In the genomic region with DNA sequence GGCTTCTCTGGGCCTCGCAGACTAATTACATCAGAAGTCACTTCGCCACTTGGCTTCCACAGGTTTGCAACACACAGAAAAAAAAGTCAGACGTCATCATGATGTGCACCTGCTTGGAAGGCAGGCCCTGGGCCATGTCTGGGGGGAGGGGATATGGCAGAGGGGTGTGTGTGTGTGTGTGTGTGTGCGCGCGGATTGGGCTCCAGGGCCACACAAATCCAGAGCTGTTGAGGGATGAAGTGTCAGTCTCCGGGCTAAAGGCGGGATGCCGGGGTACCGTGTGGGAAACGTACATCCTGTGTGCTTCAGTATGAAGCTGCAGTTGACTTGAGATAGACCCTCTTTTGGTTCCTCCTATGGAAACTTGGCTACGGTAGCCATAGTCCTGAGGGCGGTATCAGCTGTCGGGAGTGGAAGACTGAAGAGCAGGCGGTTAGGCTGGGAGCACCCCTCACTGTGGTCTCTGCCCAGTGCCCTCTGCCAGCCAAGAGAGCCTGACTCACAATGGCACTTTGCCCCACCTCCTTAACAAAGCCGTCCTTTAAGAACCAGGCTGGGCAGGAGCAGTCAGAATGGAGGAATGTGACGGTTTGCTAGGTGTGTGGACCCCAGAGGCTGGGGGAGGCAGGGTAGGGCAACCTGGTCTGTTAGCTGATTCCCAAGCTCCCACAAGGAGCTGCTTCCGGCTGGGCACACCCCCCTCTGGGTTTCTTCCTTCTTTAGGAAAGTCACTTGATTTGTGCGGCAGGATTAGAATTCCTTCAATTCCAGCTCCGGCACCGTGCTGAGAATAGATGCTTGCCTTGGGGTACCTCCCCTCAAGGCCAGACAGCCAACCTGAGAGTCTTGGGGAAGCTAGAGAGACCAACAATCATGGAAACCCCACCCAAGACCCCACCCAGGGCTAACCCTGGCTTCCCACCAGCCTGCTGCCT, we compare ENCODE assay signal across 20 mouse cellular contexts. TPM values are rescaled to one million over a fixed set of nuclear protein-coding genes. Genes with fewer than 3 reads are reported as not detected.
DNase-seq lines count a peak whose midpoint lies in the region; TF ChIP-seq lines count a peak whose summit lies in the region.
"Had no signal": no experiment of that assay in that cellular context is flagged by ENCODE, and none has a peak within 500 bp of the region (broad histone marks: within the 10 kb centered on the region; RNA-seq: fewer than 3 reads in every experiment).

No protein-coding gene starts in this region.

- peak; percentile 45 to 53 for DNase-seq in cerebellum, postnatal 10 days
- DNase-seq in cerebellum, adult 18-20 months, result no peak
- DNase-seq in left cerebral cortex, adult 2 months (ENCODE audit: extremely low spot score in 1 of 2, low spot score in 2 of 2), result peak in 1 of 2 experiments; percentile 36
- no peak for DNase-seq in left cerebral cortex, postnatal 36 days (ENCODE audit: low spot score in 2 of 2)
- peak; percentile 96 for DNase-seq in ES-CJ7 (ENCODE audit: low read depth, low spot score)
- no peak for DNase-seq in gastrocnemius, postnatal 10 days
- DNase-seq in retina, embryonic 14.5 days (ENCODE audit: low spot score), result no peak
- DNase-seq: adrenal gland, adult 8-10 months; cerebellum, adult 11-12 months; gastrocnemius, postnatal 36 days; kidney, adult 8-10 months; kidney, postnatal 25 days; lung, postnatal 4 days had no signal

- TF ChIP-seq POLR2A in cortical plate, adult 2 months (IDR thresholded peaks at IDR 0.05; ENCODE audit: extremely low read depth, insufficient read depth, low read length), result no peak

- H3K27ac ChIP-seq in left cerebral cortex, adult 2 months, result peak overlapping the region; percentile 11; the same call in 1 of the 2 replicates
- H3K27ac ChIP-seq in cortical plate, adult 2 months (ENCODE audit: insufficient read depth, low read length), result peak overlapping the region; percentile 26; the same call in 1 of the 2 replicates
- H3K27ac ChIP-seq: embryonic facial prominence, embryonic 12.5 days; forebrain, embryonic 12.5 days; heart, embryonic 10.5 days; limb, embryonic 13.5 days; midbrain, embryonic 10.5 days had no signal

- no peaks in the 10 kb centered on the region for H3K4me1 ChIP-seq in cortical plate, adult 2 months (ENCODE audit: control insufficient read depth, insufficient read depth, low read length)

- intact Hi-C loops in left cerebral cortex, adult 2 months (cut with DNase I), result no loop called here
- intact Hi-C loops in left cerebral cortex, postnatal 36 days (cut with DNase I), result no loop called here

- H3K4me3 ChIP-seq in left cerebral cortex, adult 2 months, result no peak overlapping the region
- H3K4me3 ChIP-seq in cortical plate, adult 2 months (ENCODE audit: insufficient read depth, low read length), result no peak overlapping the region
- H3K4me3 ChIP-seq: embryonic facial prominence, embryonic 12.5 days; forebrain, embryonic 12.5 days; heart, embryonic 10.5 days; limb, embryonic 13.5 days; midbrain, embryonic 10.5 days had no signal

- TF ChIP-seq CTCF in left cerebral cortex, adult 2 months (IDR thresholded peaks at IDR 0.05), result no peak
- TF ChIP-seq CTCF in cortical plate, adult 2 months (IDR thresholded peaks at IDR 0.05; ENCODE audit: extremely low read depth, insufficient read depth, low read length), result no peak

RNA-seq across cellular contexts. Expression of gene 1190005I06Rik, which starts 15.7 kb away (rescaled TPM):
- total RNA-seq in left cerebral cortex, adult 2 months (2021), result 10 to 100 TPM; 11.3 to 11.5 TPM
- total RNA-seq in left cerebral cortex, postnatal 36 days (2021), result 10 to 100 TPM in 1 of 2 experiments, 1 to 10 TPM in 1; 9.4 to 13.4 TPM
- polyA plus RNA-seq in cortical plate, adult 2 months (2012; rRNA removed), result 10.8 and 11.0 TPM in 2 replicates
- 1 to 10 TPM in 1 of 2 experiments, under 1 TPM in 1; 0.65 to 1.3 TPM for total RNA-seq in gastrocnemius, postnatal 10 days (2021)

RNA-seq across cellular contexts. Expression of gene Gm27021, which starts 36.2 kb away (rescaled TPM):
- total RNA-seq in left cerebral cortex, adult 2 months (2021), result 1 to 10 TPM in 1 of 2 experiments, not detected in 1; 1.5 TPM
- under 1 TPM in 1 of 2 experiments, not detected in 1; 0.95 TPM for total RNA-seq in left cerebral cortex, postnatal 36 days (2021)
- polyA plus RNA-seq in cortical plate, adult 2 months (2012; rRNA removed), result 1.5 and 1.9 TPM in 2 replicates
- not detected for total RNA-seq in gastrocnemius, postnatal 10 days (2021)
- total RNA-seq: gastrocnemius, postnatal 36 days; heart, postnatal 14 days had no signal

RNA-seq across cellular contexts. Expression of gene Cox4i1, which starts 36.3 kb away (rescaled TPM):
- 1,000 to 10,000 TPM; 1,050 to 1,086 TPM for total RNA-seq in left cerebral cortex, adult 2 months (2021)
- 1,000 to 10,000 TPM; 1,069 to 1,237 TPM for total RNA-seq in left cerebral cortex, postnatal 36 days (2021)
- 2,189 and 2,300 TPM in 2 replicates for polyA plus RNA-seq in cortical plate, adult 2 months (2012; rRNA removed)
- 1,000 to 10,000 TPM; 1,346 to 1,605 TPM for total RNA-seq in gastrocnemius, postnatal 10 days (2021)

RNA-seq across cellular contexts. Expression of gene Emc8, which starts 36.7 kb away (rescaled TPM):
- total RNA-seq in left cerebral cortex, adult 2 months (2021), result 10 to 100 TPM; 68.1 to 81.2 TPM
- total RNA-seq in left cerebral cortex, postnatal 36 days (2021), result 10 to 100 TPM; 66.4 to 67.2 TPM
- polyA plus RNA-seq in cortical plate, adult 2 months (2012; rRNA removed), result 51.2 and 52.1 TPM in 2 replicates
- total RNA-seq in gastrocnemius, postnatal 10 days (2021), result 10 to 100 TPM; 42.7 to 47.2 TPM

RNA-seq across cellular contexts. Expression of gene Gins2, which starts 42.6 kb away (rescaled TPM):
- 1 to 10 TPM; 1.0 to 2.9 TPM for total RNA-seq in left cerebral cortex, adult 2 months (2021)
- total RNA-seq in left cerebral cortex, postnatal 36 days (2021), result 1 to 10 TPM in 1 of 2 experiments, under 1 TPM in 1; 0.74 to 1.8 TPM
- 2.2 and 2.4 TPM in 2 replicates for polyA plus RNA-seq in cortical plate, adult 2 months (2012; rRNA removed)
- total RNA-seq in gastrocnemius, postnatal 10 days (2021), result 1 to 10 TPM; 8.6 to 9.1 TPM

Comparison
In these comparisons a context has a peak if more than half of its experiments do, and no peak if none do; other contexts are left out.
1. DNase-seq: peak in cerebellum, postnatal 10 days (2 of 2) and ES-CJ7 (single experiment); none in cerebellum, adult 18-20 months (0 of 2), left cerebral cortex, postnatal 36 days (0 of 2), gastrocnemius, postnatal 10 days (single experiment) and retina, embryonic 14.5 days (single experiment).
2. RNA of gene 1190005I06Rik, which starts 15.7 kb away (total RNA-seq): 9.4 to 13.4 TPM in left cerebral cortex, postnatal 36 days and 11.3 to 11.5 TPM in left cerebral cortex, adult 2 months; 0.65 to 1.3 TPM in gastrocnemius, postnatal 10 days; every median in the first group is over 4 times any median in the second.